Mouse (Mus musculus) hindbrain, embryonic 11.5 days (tissue): Measurements from ENCODE around the gene Ppm1h. TPM values are rescaled to one million over a fixed set of nuclear protein-coding genes. Genes with fewer than 3 reads are reported as not detected.

Experiments
- ATAC-seq: fragments of 200-750 bp; cut with Nextera tagmentation; 2 replicates; pipeline ENCODE4 v1.8.0; 2017; ENCODE audit warnings: mild to moderate bottlenecking, moderate TSS enrichment, moderate library complexity; ENCODE audit not compliant: low FRiP score
- DNase-seq: peaks from one replicate; pipeline ENCODE4 v3.0.0-alpha.2; 2015; ENCODE audit warnings: low spot score
- H3K27ac ChIP-seq: fragments of 300-500 bp; sonication (generic); 2 replicates; pipeline ENCODE4 v1.5.1; 2014; ENCODE audit warnings: mild to moderate bottlenecking, low read depth, low read length
- H3K27me3 ChIP-seq: fragments of 300-500 bp; sonication (generic); 2 replicates; pipeline ENCODE4 v1.6.1; 2014; ENCODE audit warnings: mild to moderate bottlenecking, low read length, moderate library complexity, mixed read lengths; ENCODE audit not compliant: control insufficient read depth, insufficient read depth
- H3K36me3 ChIP-seq: fragments of 300-500 bp; sonication (generic); 2 replicates; pipeline ENCODE4 v1.6.1; 2014; ENCODE audit warnings: mild to moderate bottlenecking, low read length, moderate library complexity, mixed read lengths; ENCODE audit not compliant: control insufficient read depth, insufficient read depth
- H3K4me1 ChIP-seq: fragments of 300-500 bp; sonication (generic); replicated peaks from 2 replicates; pipeline ENCODE4 v1.6.1; 2014; ENCODE audit warnings: low read length, mixed read lengths; ENCODE audit not compliant: control insufficient read depth, insufficient read depth
- H3K4me2 ChIP-seq: fragments of 300-500 bp; sonication (generic); replicated peaks from 2 replicates; pipeline ENCODE4 v1.6.1; 2014; ENCODE audit warnings: mild to moderate bottlenecking, low read depth, low read length
- H3K4me3 ChIP-seq: fragments of 300-500 bp; sonication (generic); 2 replicates; pipeline ENCODE4 v1.5.1; 2014; ENCODE audit warnings: low read depth, low read length
- H3K9ac ChIP-seq: fragments of 300-500 bp; sonication (generic); 2 replicates; pipeline ENCODE4 v1.6.1; 2014; ENCODE audit warnings: low read depth, low read length
- H3K9me3 ChIP-seq: fragments of 300-500 bp; sonication (generic); 2 replicates; pipeline ENCODE4 v1.6.1; 2016; ENCODE audit warnings: low read length; ENCODE audit not compliant: control insufficient read depth
- WGBS: fragments of 180-500 bp; shearing (Covaris S2); extraction: QIAGEN DNeasy Blood & Tissue Kit; methylation state at CpG from one replicate; pipeline ENCODE4 v1.1.7; 2014; 5-methylcytosine and 5-hydroxymethylcytosine counted together
- polyA plus RNA-seq: library from polyadenylated mRNA; unstranded; fragments of >200 nt; fragmentation: Nextera tagmentation; extraction: Ambion mirVana; gene quantifications from 2 replicates; pipeline ENCODE4 v1.2.1, GENCODE M21; 2014

Gene Ppm1h
- polyA plus RNA-seq, 1 experiment from 2014 or later, result 9.7 TPM

- Histone ChIP-seq H3K27ac (no peak overlapping the region), H3K36me3 (no peaks in the 10 kb centered on the region), H3K4me3 (no peak overlapping the region), H3K4me1 (no peaks in the 10 kb centered on the region; the same call in 1 of the 2 replicates), H3K9ac (no peak overlapping the region), H3K4me2 (no peak overlapping the region), H3K27me3 (no peaks in the 10 kb centered on the region), H3K9me3 (no peaks in the 10 kb centered on the region)
- ATAC-seq (no peak), DNase-seq (no peak)
- 90% methylated on average over 10 of the region's 10 CpGs for WGBS
These were observed 152.1 kb downstream of the Ppm1h start for GRCm38 (mm10) chr10:122830638-122831037.

GRCm38 (mm10) chr10:122842014-122842413 is 163.5 kb downstream of the Ppm1h start:
- 94% methylated on average over 8 of the region's 8 CpGs for WGBS
- ATAC-seq, result no peak
- Histone ChIP-seq H3K4me1 (no peaks in the 10 kb centered on the region), H3K9ac (no peak overlapping the region), H3K4me2 (no peak overlapping the region), H3K9me3 (no peaks in the 10 kb centered on the region; the same call in 1 of the 2 replicates), H3K4me3 (no peak overlapping the region), H3K27me3 (no peaks in the 10 kb centered on the region), H3K27ac (no peak overlapping the region), H3K36me3 (no peaks in the 10 kb centered on the region)
- DNase-seq, result no peak

GRCm38 (mm10) chr10:122842961-122843360 is 164.4 kb downstream of the Ppm1h start:
- no peak overlapping the region for H3K27ac ChIP-seq
- H3K4me1 ChIP-seq, result no peaks in the 10 kb centered on the region
- no peak overlapping the region for H3K9ac ChIP-seq
- no peak overlapping the region for H3K4me3 ChIP-seq
- DNase-seq (no peak), ATAC-seq (no peak)
- no peaks in the 10 kb centered on the region for H3K36me3 ChIP-seq
- H3K4me2 ChIP-seq, result no peak overlapping the region
- H3K9me3 ChIP-seq, result no peaks in the 10 kb centered on the region; the same call in 1 of the 2 replicates
- no peaks in the 10 kb centered on the region for H3K27me3 ChIP-seq
- 95% methylated on average over 8 of the region's 8 CpGs for WGBS

- H3K4me1 ChIP-seq, result no peaks in the 10 kb centered on the region
- no peak for DNase-seq
- no peaks in the 10 kb centered on the region; the same call in 1 of the 2 replicates for H3K9me3 ChIP-seq
- no peak for ATAC-seq
- no peaks in the 10 kb centered on the region for H3K27me3 ChIP-seq
- H3K9ac ChIP-seq, result no peak overlapping the region
- H3K36me3 ChIP-seq, result no peaks in the 10 kb centered on the region
- H3K4me2 ChIP-seq, result no peak overlapping the region
- no peak overlapping the region for H3K4me3 ChIP-seq
- no peak overlapping the region for H3K27ac ChIP-seq
- 61% methylated on average over 7 of the region's 7 CpGs for WGBS
These were observed 166.9 kb downstream of the Ppm1h start for GRCm38 (mm10) chr10:122845471-122845870.

GRCm38 (mm10) chr10:122846476-122846875 is 167.9 kb downstream of the Ppm1h start:
- Histone ChIP-seq H3K9me3 (no peaks in the 10 kb centered on the region; the same call in 1 of the 2 replicates), H3K27ac (no peak overlapping the region), H3K27me3 (no peaks in the 10 kb centered on the region), H3K36me3 (no peaks in the 10 kb centered on the region), H3K4me1 (no peaks in the 10 kb centered on the region), H3K9ac (no peak overlapping the region), H3K4me3 (no peak overlapping the region), H3K4me2 (no peak overlapping the region)
- WGBS, result 92% methylated on average over 1 of the region's 1 CpGs
- ATAC-seq, result no peak
- DNase-seq, result no peak

GRCm38 (mm10) chr10:122848020-122848457 is 169.5 kb downstream of the Ppm1h start:
- Histone ChIP-seq H3K9me3 (no peaks in the 10 kb centered on the region; the same call in 1 of the 2 replicates), H3K4me3 (no peak overlapping the region), H3K36me3 (no peaks in the 10 kb centered on the region), H3K27ac (no peak overlapping the region), H3K4me1 (no peaks in the 10 kb centered on the region), H3K4me2 (no peak overlapping the region), H3K9ac (no peak overlapping the region), H3K27me3 (no peaks in the 10 kb centered on the region)
- ATAC-seq, result no peak
- 80% methylated on average over 2 of the region's 2 CpGs for WGBS
- DNase-seq, result no peak

GRCm38 (mm10) chr10:122851267-122852160 is 173.0 kb downstream of the Ppm1h start:
- Histone ChIP-seq H3K36me3 (no peaks in the 10 kb centered on the region), H3K4me1 (no peaks in the 10 kb centered on the region), H3K4me2 (no peak overlapping the region), H3K27ac (no peak overlapping the region), H3K9me3 (no peaks in the 10 kb centered on the region), H3K9ac (no peak overlapping the region), H3K4me3 (no peak overlapping the region), H3K27me3 (no peaks in the 10 kb centered on the region)
- 90% methylated on average over 16 of the region's 16 CpGs for WGBS
- DNase-seq (no peak), ATAC-seq (no peak)

GRCm38 (mm10) chr10:122854571-122854970 is 176.0 kb downstream of the Ppm1h start:
- H3K4me1 ChIP-seq, result no peaks in the 10 kb centered on the region
- H3K36me3 ChIP-seq, result no peaks in the 10 kb centered on the region
- no peaks in the 10 kb centered on the region for H3K9me3 ChIP-seq
- no peak for ATAC-seq
- no peak overlapping the region for H3K27ac ChIP-seq
- no peak overlapping the region for H3K4me2 ChIP-seq
- no peak for DNase-seq
- H3K27me3 ChIP-seq, result no peaks in the 10 kb centered on the region
- H3K4me3 ChIP-seq, result no peak overlapping the region
- WGBS, result 80% methylated on average over 6 of the region's 6 CpGs
- no peak overlapping the region for H3K9ac ChIP-seq

- no peaks in the 10 kb centered on the region for H3K36me3 ChIP-seq
- H3K27me3 ChIP-seq, result no peaks in the 10 kb centered on the region
- ATAC-seq (no peak), DNase-seq (no peak)
- 75% methylated on average over 4 of the region's 4 CpGs for WGBS
- H3K4me1 ChIP-seq, result no peaks in the 10 kb centered on the region
- no peak overlapping the region for H3K4me2 ChIP-seq
- no peak overlapping the region for H3K9ac ChIP-seq
- H3K9me3 ChIP-seq, result no peaks in the 10 kb centered on the region
- no peak overlapping the region for H3K4me3 ChIP-seq
- H3K27ac ChIP-seq, result no peak overlapping the region
These were observed 176.6 kb downstream of the Ppm1h start for GRCm38 (mm10) chr10:122855149-122855548.
